Mouse (Mus musculus): Measurements from ENCODE around the gene Olfr721-ps1. TPM values are rescaled to one million over a fixed set of nuclear protein-coding genes. Genes with fewer than 3 reads are reported as not detected.

Olfr721-ps1 gene
- polyA plus RNA-seq, 1 experiment from 2014 or later = not detected

Other genes with a start within 250 kb of the Olfr721-ps1 start
- not detected in 2 replicates for gene Olfr720, start 214.5 kb upstream of the Olfr721-ps1 start, polyA plus RNA-seq (2016; fragmentation: Nextera tagmentation; extraction: Ambion mirVana)
- gene Olfr31, start 78.5 kb upstream of the Olfr721-ps1 start, polyA plus RNA-seq (2016; fragmentation: Nextera tagmentation; extraction: Ambion mirVana) = not detected in 2 replicates
- gene Il3ra, start 55.0 kb upstream of the Olfr721-ps1 start, polyA plus RNA-seq (2016; fragmentation: Nextera tagmentation; extraction: Ambion mirVana) = 2.6 and 5.3 TPM in 2 replicates